Mouse (Mus musculus) liver (tissue): Measurements from ENCODE around the gene H2afv.
"Not testable (repeated sequence)": the region's sequence is repeated elsewhere in the genome, so short reads cannot be mapped to it uniquely, and the experiment has no call there.

Experiments used
- DNase-seq: peaks from one replicate; pipeline ENCODE4 v3.0.0-alpha.2; 2020; ENCODE audit warnings: mixed read lengths

The H2afv gene

GRCm38 (mm10) chr11:6414751-6415550 is 29.3 kb downstream of the H2afv start, which contains the start of gene Ppia:
TSS of gene Ppia (plus strand) at chr11:6415443.
- no peak for DNase-seq

GRCm38 (mm10) chr11:6413264-6413663 is 31.0 kb downstream of the H2afv start:
- peak; percentile 25 for DNase-seq

GRCm38 (mm10) chr11:6411684-6412083 is 32.6 kb downstream of the H2afv start:
- DNase-seq = peak; percentile 77

GRCm38 (mm10) chr11:6410755-6411154 is 33.5 kb downstream of the H2afv start:
- DNase-seq = not testable (repeated sequence)

- DNase-seq = peak; percentile 38
Measured at GRCm38 (mm10) chr11:6410050-6410602, 34.1 kb downstream of the H2afv start.

- no peak for DNase-seq
Measured at GRCm38 (mm10) chr11:6407162-6407621, 37.1 kb downstream of the H2afv start.

- DNase-seq = peak; percentile 33
Measured at GRCm38 (mm10) chr11:6406251-6407161, 37.7 kb downstream of the H2afv start.

GRCm38 (mm10) chr11:6405591-6406081 is 38.6 kb downstream of the H2afv start:
- DNase-seq = no peak

- DNase-seq = no peak
Measured at GRCm38 (mm10) chr11:6404699-6405566, 39.3 kb downstream of the H2afv start.

GRCm38 (mm10) chr11:6403830-6404405 is 40.3 kb downstream of the H2afv start:
- DNase-seq = no peak

GRCm38 (mm10) chr11:6402515-6403510 is 41.4 kb downstream of the H2afv start:
- DNase-seq = peak; percentile 80

GRCm38 (mm10) chr11:6398141-6398540 is 46.1 kb downstream of the H2afv start:
- no peak for DNase-seq

- no peak for DNase-seq
Measured at GRCm38 (mm10) chr11:6395565-6395964, 48.7 kb downstream of the H2afv start.

- no peak for DNase-seq
Measured at GRCm38 (mm10) chr11:6393866-6394265, 50.4 kb downstream of the H2afv start.

GRCm38 (mm10) chr11:6392857-6393256 is 51.4 kb downstream of the H2afv start:
- no peak for DNase-seq

- no peak for DNase-seq
Measured at GRCm38 (mm10) chr11:6391516-6392276, 52.5 kb downstream of the H2afv start.

- DNase-seq = no peak
Measured at GRCm38 (mm10) chr11:6390376-6391053, 53.7 kb downstream of the H2afv start.

- DNase-seq = peak; percentile 30
Measured at GRCm38 (mm10) chr11:6389483-6389921, 54.7 kb downstream of the H2afv start.
